Mouse (Mus musculus): Measurements from ENCODE around the gene Cd1d1.

- no peak for TF ChIP-seq POLR2A (IDR thresholded peaks at IDR 0.05; ENCODE audit: borderline replicate concordance, extremely low read depth, insufficient read depth, insufficient read length, poor library complexity, severe bottlenecking)
- peak; percentile 21; the same call in 1 of the 2 replicates for TF ChIP-seq CTCF (IDR thresholded peaks at IDR 0.05; ENCODE audit: borderline replicate concordance, extremely low read depth, insufficient read depth, insufficient read length)
These were observed 24.1 kb downstream of the Cd1d1 start for GRCm38 (mm10) chr3:86975150-86975549.

All from brain, embryonic 14.5 days (tissue).